Mouse (Mus musculus) heart, postnatal 36 days (tissue): ENCODE measurements at regions not wholly inside any gene's neighbourhood (a gene's known extent, or its start where the extent isn't known, plus 50 kb on each side); places are given as distances from the start of the nearest gene placed in this dataset.

ENCODE experiments used
- DNase-seq, 2 experiments: peaks; one replicate each; pipeline ENCODE4 v3.0.0; 2021 to 2022
- intact Hi-C: fragments of 180-260 bp; cut with DNase I; formaldehyde crosslinking; loops from one replicate; pipeline ENCODE4 v1.15.1; 2025

DNA sequence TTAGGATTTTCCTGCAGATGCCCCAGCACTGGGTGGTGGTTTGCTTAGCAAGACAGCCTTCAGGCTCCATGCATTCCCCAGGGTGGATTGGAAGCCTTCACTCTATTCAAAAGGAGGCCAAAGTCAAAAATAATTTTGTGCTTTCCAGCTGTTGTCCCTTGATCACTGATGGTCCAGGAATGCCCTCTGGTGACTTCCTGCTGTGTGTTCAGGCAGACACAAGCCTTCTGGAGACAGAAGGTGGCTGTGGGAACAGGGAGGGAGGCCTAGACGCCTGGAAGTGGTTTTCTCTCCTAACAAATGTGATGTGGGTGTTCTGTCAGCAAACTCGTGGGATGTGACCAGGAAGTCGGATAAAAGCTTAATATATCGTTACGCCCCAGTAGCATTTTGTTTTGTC is 81.3 kb downstream of the Atp6ap1l start:
- intact Hi-C loops = no loop called here
- peak in 1 of 2 experiments; percentile 13 for DNase-seq

DNA sequence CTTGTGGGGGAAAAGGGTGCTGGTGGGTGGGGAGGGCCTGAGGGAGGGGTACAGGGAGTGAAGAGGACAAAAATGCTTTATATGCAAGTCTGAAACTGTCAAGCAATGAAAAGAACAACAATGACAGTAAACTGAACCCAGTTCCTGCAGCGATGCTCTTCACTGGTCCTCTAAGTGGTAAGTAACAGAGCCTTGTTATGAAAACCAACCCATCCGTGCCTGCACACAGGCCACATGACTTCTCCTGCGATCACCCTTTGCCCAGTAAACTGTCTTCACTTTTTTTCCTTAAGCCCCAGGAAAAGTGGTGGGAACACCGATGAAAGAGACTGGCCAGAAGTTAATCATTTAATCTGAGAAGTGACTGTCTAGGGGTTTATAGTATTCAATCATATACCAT is 83.3 kb downstream of the Atp6ap1l start:
- no peak for DNase-seq
- intact Hi-C loops = no loop called here

DNA sequence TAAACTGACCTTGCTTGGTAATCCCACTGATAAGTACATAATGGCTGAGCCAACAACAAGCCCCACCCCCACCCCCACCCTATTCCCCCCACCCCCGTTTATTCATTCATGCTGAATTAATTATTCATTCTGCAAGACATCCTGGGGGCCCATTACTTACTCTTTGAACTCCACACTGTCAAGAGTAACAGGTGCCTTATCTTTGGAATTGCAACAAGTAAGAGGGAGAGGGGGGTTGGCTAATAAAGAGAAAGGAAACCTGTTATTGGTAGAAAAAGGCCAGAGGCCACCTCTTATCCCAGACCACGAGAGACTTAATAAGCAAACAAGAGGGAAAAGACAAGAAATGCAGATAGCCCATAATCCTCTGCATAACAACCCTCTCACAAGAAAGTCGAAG is 84.7 kb downstream of the Atp6ap1l start:
- intact Hi-C loops = no loop called here
- no peak for DNase-seq

DNA sequence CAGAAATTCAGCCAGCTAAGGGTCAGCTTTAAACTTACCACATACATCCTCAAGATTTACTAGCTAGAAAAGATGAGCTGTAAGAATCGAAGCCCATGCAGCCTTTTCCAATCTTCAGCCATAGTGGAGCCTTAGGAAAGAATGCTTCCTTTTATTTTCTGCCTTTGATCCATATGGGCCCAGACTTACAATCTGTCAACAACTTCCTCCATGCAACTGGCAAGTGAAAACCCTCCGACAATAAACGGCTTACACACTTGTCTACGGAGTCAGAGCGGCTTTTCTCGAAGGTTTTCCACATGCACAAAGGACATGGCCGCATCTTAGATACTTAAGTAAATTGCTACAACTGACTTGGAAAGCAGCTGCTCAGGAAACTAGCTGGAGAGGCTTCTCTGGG is 85.2 kb downstream of the Atp6ap1l start:
- intact Hi-C loops = no loop called here
- no peak for DNase-seq

DNA sequence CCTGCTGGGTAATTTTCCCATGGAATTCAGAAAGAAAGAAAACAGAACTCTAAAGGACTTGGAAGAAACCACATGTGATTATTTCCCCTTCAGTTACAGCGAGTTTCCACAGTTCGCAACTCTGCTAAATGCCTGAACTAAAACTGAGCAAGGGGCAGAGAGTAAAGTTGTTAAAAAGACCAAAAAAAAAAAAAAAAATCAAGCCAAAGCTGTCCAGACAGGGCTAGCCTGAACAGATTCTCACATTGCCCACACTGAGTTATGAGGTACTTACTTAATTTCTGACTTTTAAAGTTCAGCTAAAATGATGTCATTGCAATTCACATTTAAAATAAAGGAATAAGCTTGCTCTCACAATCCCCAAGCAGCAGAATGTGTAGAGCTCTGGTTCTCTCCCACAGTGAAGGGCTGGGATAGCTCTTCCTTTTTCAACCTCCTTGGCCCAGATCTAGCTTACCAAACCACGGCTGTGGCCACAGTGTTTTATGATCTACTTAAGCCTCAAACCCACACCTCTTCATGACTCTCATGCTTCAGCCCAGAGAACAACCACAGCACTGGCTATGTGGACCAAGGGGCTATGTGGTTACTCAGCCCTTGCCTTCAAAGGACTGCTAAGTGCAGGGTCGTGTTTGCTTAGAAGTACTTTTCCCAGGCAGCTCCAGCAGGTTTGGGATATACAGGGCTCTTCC is 90.8 kb downstream of the Atp6ap1l start:
- no peak for DNase-seq
- intact Hi-C loops = no loop called here

DNA sequence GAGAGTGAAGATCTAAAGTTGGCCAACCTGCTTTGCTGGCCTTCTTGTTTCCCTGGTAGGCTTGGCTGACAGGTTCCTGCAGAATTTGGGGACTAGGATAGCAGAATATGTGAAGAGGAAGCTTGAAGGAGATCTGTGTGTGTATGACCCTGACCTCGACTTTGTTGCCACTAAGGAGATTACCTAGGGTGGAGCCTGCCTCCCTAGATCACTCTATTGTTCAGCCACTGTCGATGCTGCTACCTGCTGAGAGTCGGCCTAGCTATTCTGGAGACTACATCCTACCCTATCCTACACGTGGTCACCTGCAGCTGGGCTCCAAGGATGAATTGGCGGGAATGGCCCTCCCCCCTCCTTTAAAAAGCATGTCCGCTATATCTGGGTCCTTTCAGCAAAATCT is 95.1 kb downstream of the Atp6ap1l start:
- no peak for DNase-seq
- intact Hi-C loops = no loop called here

DNA sequence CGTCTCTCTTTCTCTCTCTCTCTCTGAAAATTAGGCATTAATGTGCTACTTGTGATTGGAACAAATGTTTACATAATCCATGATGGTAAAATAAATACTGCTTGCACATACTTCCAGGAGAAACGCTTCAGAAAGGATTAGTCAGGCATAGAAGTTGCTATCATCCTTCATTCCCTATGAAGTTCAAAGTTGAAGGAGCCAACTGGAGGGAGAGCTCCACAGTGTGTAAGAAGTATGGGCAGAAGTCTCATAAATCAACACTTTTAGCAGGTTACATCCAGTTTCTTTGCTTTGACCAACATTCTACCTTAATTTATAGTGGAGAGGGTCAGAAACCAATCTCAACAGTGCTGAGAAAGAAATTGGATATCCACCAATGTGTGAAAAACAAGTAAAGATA is 105.5 kb downstream of the Atp6ap1l start:
- intact Hi-C loops = no loop called here
- no peak for DNase-seq

DNA sequence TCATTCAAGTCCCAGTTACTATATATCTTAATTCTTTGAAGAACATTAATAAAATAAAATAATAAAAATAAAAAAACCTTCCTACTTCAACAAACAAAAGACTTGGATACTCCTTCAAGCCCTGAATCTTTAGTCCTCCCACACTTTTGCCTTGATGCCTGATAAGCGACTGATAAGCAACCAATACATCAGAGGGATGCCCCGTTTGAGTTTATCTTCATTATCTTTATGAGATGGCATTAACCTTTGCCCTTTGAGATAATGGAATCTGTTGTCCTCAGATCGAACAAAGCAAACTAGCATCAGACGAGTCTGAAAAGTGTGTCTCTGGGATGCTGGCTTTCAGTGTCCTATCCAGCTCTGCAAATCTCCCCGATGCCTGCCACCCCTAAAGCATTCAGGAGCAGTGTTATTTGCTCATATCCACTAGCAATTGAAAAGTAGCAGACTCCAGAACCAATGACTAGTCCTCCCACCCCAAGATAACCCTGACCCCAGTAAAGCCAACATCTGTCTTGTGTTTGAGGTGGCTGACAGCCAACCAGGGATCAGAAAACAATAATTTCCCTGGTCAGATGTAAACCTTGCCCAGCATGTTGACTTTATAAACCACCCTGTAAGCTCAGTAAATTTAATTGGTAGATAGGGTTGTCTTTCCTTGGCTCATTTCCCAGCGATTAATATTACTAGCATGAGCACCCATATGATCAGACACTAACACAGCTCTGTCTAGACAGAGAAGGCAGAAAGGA is 106.2 kb downstream of the Atp6ap1l start:
- intact Hi-C loops = no loop called here
- no peak for DNase-seq

DNA sequence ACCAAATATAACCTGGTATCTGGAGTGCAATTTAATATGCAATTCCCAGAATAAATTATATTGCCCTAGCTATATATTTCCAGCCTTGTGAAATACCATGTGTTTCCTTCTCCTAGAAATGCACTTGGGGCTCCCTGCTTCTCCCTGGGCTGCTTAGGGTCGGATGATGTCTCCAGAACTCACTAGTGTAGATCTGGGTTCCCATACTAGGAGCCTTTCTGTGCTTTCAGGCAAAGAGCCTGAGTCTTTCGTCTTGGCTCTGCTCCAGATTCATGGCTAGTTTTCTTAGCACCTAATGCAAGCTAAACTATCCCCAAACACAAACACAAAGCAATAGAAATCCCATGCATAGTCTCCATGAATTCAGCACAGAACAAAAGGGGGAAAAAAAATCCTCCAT is 106.8 kb downstream of the Atp6ap1l start:
- intact Hi-C loops = no loop called here
- no peak for DNase-seq

GRCm38 (mm10) chr13:90797209-90797608 is 107.9 kb downstream of the Atp6ap1l start:
- intact Hi-C loops = no loop called here
- no peak for DNase-seq

GRCm38 (mm10) chr13:90796809-90797208 is 108.3 kb downstream of the Atp6ap1l start:
- intact Hi-C loops = no loop called here

DNA sequence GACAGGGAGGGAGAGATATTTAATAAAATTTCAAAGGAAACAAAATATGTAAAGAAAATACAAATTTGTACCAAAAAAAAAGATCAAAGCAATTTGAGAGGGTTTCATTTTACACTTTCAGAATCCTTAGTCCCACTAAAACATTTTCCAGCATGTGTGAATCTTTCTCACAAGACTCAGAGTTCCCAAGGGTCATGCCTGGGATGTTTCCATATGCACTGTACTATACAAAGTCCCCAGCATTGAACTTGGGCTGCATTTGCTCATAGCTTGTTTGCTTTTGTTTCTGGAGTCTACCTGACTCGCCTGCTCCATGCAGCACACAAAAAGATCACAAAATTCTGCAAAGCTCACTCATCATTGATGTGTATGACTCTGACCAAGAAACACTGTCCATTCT is 122.7 kb downstream of the Atp6ap1l start:
- intact Hi-C loops = no loop called here

More at GRCm38 (mm10) chr13:90796809-90797208, 108.3 kb downstream of the Atp6ap1l start:
- no peak for DNase-seq

GRCm38 (mm10) chr13:90781974-90782373 is 123.2 kb downstream of the Atp6ap1l start:
- intact Hi-C loops = no loop called here
- no peak for DNase-seq

More for the DNA sequence above, 122.7 kb downstream of the Atp6ap1l start:
- no peak for DNase-seq

- DNase-seq = no peak
- intact Hi-C loops = no loop called here
Observed at GRCm38 (mm10) chr13:90777952-90778298, 127.2 kb downstream of the Atp6ap1l start.

GRCm38 (mm10) chr13:90777123-90777951 is 127.8 kb downstream of the Atp6ap1l start:
- intact Hi-C loops = no loop called here
- DNase-seq = no peak

DNA sequence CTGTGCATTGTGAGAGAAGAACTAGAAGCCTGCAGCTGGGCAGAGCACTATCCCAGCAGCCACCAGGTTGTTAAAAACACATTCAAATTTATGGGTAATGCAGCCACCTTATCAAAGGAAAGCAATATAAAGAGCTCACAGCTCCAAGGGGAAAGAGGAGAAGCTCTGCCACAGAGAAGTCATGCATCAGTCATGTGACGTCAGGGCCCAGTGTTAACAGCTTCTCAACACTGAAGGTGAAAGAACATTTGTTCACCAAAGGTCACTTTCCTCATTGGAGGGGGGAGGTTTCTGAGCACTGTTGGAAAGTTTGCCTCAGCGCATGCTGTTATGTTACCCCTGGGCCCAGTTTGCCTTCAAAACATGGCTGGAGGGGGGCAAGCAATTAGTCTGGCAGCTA is 143.0 kb downstream of the Atp6ap1l start:
- intact Hi-C loops = no loop called here
- no peak for DNase-seq

GRCm38 (mm10) chr13:90760516-90761050 is 144.6 kb downstream of the Atp6ap1l start:
- intact Hi-C loops = no loop called here
- DNase-seq = no peak

DNA sequence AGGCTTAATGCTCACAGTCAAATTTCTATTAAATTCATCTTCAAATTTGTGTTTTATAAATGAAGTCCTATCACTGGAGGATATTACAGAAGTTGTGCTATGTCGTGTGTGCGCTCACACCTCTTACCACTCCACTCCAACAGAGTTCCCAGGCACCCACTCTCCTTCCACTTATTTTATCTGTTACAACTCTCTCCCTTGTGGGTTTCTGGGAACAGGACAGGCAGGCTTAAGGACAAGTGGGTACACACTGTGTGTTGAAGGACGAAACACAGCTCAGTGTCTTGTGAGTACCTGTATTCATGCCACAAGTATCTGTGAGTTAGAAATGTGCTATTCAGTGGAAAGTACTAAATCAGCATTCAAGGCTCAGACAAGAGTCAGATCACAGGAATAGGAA is 150.7 kb downstream of the Atp6ap1l start:
- DNase-seq = no peak
- intact Hi-C loops = no loop called here

- intact Hi-C loops = no loop called here
- DNase-seq = no peak
Observed at GRCm38 (mm10) chr13:90749741-90750140, 155.4 kb downstream of the Atp6ap1l start.

DNA sequence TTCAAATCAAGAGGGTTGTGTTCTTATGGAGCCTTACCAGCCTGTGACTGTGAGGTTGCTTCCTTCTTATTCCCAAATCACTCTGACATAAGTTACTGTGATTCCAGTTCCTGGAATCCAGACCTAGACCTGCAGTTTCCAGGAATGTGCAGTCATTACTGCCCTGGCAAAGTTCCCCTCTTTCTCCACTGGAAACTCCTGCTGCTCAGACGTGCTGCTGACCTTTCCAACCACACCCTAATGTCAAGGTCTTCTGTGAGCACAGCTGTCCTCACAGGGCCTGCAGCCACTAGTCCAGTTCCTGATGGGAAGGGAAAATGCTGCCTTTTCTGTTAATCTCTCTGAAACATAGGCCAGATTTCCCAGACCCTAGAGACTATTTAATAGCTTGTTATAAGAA is 160.1 kb downstream of the Atp6ap1l start:
- peak in 1 of 2 experiments; percentile 7 for DNase-seq
- intact Hi-C loops = no loop called here
